Mouse (Mus musculus) megakaryocyte progenitor cell, adult 5-6 weeks (primary cell): ENCODE data around the gene Actn2. TPM values are rescaled to one million over a fixed set of nuclear protein-coding genes. Genes with fewer than 3 reads are reported as not detected.

ENCODE experiments used
- ATAC-seq: replicated peaks from 2 replicates; pipeline ENCODE4 v1.8.0; 2016; ENCODE audit warnings: mild to moderate bottlenecking, moderate TSS enrichment, inconsistent platforms; ENCODE audit not compliant: poor library complexity
- total RNA-seq, 2 experiments: library from RNA; stranded (forward) in 1 of 2; stranded (reverse) in 1 of 2; fragments of 157-497, 149-512 nt in 1 of 2; fragments of 200-1000 nt in 1 of 2; gene quantifications; 2 replicates each; pipeline versions ENCODE4 v1.2.3 to v1.2.4; 2015 to 2017

Actn2 gene
- total RNA-seq, 2 experiments from 2014 or later = 0.20 TPM; not detected in 1

DNA sequence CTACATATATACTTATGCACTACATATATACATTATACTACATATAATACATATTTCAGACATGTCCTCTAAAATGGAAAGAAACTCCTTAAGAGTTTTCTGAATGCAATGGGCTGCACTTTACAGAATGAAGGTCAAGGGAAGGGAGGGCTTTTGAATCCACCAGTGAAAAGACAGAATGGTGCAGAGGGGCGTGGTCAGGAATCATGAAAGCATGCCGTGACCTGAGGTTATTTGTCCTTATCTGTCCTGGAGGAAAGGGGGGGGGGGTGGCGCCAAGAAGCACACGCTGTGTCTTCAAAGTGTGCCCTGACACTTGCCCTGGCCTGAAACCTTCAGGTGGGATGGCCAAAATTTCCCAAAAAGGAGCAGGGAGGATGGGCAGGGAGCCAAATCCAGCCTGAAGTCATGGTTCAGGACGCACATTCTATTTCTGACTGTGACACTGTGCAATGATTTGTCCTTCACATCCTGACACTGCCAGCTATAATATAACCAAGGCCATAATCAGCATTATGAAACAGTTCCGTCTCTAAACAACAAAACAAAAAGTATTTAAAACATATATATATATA is 23.3 kb downstream of the Actn2 start:
- ATAC-seq = peak; percentile 42; the same call in 1 of the 2 replicates

DNA sequence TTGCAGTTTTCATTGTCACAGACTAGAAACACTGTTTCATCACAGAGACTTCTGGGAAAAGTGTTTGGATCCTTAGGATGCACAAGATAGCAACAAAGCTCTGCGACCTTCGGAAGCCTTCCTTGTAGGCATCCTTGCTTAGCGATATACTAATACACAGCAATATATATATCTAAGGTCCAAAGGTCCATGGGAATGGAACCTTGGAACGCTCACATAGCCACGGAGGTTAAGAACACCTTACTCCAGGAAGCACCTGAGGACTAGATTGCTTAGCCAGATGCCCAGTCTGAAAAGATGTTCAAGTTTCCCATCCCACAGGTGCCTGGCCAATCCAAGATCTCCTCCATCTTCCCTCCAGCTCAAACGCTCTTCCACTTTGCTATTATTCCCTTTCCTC is 26.4 kb downstream of the Actn2 start:
- no peak for ATAC-seq

DNA sequence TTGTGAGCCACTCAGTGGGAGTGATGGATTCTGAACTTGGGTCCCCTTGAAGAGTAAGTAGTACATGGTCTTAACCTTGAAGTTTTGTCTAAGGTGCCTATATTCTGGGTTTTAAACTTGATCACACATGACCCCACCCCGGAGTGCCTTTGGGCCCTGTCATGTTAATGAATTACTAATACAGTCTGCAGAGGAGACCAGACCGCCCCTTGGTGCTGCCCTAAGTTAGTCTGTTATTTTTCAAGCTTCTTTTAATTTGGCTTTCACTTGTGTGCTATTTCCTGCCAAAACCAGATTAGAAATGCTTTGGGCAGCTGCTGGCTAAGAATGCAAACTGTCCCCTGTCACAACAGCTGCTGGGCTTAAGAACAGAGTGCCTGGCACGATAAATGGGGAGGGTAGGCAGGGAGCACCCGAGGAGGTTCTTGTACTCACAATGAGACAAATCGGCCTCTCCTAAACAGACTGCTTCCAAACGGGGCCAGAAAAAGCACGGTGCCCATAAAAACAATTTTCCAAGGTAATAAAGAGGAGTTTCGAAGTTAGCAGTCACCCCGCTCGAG is 28.5 kb downstream of the Actn2 start:
- no peak for ATAC-seq

DNA sequence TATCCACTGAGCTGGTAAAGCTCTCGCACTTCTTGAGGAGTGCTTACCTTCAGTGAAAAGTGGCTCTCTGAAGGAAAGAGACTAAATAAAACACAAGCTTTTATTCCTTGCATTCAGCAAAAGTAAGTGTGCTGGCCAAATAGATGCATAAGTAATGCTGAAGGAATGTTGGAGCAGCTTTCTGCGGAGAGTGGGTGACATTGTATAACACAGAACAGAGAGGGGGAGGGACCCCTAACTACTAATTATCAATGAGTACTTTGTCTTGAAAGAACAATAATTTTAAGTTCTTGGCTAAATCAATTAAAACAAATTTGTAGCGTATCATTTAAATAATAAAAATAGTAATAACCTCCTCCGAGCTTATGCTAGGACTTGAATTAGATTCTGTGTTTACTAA is 29.2 kb downstream of the Actn2 start:
- ATAC-seq = no peak

DNA sequence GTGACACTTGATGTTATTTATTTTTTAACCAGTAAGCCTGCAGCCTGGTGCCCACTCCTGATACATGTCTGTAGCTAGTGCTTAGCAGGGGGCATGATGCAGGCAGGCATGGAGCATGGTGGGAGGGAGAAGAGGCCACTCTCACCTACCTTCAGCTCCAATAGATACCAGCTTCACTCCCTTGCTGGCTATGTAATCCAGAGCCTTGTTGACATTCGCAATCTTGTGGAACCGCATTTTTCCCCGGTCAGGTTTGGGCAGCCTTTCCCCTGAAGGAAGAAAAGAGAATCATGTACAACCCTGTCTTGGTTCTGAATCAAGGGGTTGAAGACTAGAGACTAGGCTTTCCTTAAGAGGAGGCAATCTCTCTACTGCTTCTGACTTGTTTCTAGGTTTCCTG is 31.1 kb downstream of the Actn2 start:
- ATAC-seq = no peak

DNA sequence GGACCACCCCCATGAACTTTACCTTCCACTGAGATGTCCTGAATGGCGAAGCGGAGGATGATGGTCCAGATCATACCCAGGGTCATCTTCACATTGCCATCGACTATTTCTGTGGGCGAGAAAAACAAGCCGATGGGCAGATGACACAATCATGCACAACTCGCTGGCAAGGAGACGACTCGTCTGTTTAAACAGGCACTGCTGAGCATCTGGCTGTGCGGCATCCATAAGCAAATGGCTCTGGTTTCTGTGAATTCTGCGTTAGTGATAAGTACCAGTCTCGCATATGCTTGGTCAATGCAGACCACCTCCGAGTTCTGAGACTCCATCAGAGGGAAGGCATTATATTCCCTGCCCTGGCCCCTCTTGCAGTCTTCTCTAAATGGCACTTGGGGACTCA is 31.7 kb downstream of the Actn2 start:
- no peak for ATAC-seq

DNA sequence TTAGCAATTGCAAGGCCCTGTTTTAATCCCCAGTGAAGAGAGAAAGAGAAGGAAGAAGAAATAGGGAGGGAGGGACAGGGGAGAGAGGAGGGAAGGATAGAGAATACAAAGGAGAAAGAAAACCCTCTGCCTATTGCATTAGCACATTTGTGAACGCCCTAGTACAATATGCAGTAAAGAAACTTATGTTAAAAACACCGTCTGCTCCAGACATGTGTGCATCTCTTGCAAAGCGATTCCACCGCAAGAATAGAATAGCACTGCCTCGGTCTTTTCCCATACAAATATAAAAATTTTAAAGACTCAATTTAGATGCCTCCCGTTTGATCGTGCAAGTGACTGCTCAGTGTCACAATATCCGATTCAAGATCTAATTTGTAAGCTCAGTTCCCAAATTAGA is 32.1 kb downstream of the Actn2 start:
- ATAC-seq = no peak

DNA sequence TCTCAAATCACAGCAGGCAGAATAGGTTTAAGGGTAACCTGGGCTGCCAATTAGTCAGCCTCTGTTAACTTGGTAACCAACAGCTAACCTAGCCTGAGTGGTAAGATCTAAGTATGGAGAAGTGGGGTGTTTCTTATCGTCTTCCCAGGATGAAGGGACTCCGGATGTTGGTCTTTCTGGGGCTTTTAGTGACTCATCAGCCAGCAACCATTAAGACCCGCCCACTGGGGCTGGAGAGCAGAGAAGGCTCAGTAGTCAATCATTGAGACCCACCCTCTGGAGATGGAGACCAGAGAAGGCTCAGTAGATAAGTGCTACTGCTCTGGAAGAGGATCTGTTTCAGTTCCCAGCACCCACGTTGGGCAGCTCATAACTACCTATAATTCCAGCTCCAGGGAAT is 33.3 kb downstream of the Actn2 start:
- no peak for ATAC-seq

DNA sequence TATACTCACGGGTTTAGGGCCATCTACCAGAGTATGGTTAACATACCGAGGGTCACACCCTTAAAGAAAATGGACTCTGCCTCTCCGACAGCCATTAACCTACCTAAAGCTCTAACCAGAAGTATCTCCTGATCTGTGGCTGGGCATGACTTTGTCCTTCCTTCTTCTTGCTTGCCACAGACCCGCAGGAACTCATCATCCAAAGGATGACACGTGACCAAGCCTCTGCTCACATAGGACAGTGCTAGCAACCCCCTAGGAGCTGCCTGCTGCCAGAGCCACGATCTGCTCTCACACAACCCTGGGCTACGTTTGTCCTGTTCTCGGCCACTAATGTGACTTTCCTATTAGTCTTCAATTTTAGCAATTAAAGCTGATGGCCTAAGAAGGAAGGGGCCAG is 35.0 kb downstream of the Actn2 start:
- ATAC-seq = 0 out of 2 replicates have a peak, but pooled peaks have one; percentile 29

DNA sequence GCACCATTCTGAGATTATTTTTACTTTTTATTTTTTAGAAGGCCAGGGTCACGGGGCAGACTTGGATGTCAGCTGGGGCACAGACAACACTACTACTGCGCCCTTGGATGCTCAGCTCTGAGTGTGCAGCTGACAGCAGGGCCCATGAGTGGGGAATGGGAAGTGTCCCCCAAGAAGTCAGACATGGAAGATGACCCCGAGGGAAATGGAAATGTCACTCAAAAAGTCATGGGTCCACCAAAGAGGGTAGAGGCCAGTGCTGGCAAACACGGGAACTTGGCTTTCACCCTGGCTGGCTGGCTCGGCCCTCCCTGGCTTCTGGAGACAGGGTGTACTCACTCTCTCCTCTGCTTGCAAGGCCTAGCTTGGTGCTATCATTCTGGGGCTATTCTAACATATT is 35.6 kb downstream of the Actn2 start:
- ATAC-seq = no peak

DNA sequence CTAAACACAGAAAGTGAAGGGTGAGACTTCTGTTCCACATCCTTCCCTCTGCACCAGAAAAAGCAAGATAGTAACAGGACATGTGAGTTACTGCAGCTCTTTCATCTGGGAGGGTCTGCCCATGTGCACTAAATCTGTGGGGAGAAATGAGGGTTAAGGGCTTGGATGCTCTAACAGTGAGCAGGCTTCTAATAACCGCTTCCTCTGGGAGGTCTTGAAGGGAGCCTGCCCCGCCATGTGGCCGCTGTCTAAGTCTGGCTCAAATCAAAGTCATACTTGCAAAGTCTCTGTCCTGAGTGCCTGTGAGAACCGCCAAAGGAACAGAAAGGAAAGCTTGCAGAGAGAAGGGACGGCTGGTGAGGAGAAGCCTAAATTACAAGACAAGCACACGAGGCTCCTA is 42.8 kb downstream of the Actn2 start:
- ATAC-seq = no peak

DNA sequence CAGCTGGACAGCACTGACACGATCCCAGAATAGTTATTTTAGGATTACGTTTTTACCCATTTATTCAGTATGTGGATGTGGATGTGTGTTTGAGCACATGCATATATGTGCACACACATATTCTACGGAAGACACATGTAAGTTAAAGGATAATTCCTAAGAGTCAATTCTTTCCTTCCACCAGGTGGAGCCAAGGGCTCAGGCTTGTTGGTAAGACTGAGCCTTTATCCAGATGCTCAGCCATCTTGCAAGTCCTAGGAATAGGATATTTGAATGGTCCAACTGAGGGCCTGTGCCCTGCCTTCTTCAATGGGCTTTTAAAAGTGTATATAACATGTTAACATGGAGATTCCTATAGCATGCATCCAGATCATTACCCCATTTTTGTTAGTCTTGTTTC is 43.9 kb downstream of the Actn2 start:
- ATAC-seq = peak; percentile 76

DNA sequence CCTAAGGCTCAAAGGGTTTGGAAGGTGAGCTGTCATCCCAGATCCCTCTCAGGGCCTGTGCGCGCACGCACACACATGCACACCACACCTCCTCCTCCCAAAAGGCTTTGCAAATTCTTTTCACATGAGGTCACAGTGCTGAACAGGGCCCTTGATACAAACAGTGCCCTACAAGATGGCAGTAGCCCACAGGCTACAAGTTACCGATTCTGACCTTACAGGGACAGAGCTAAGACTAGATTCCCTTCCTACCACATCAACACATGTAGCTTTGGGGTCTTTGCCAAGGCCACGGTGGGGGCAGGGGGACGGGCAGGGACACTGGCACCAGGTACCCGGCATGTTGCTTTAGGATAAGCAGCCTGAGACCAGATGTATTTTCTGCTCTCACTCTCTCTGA is 46.8 kb downstream of the Actn2 start:
- ATAC-seq = no peak

DNA sequence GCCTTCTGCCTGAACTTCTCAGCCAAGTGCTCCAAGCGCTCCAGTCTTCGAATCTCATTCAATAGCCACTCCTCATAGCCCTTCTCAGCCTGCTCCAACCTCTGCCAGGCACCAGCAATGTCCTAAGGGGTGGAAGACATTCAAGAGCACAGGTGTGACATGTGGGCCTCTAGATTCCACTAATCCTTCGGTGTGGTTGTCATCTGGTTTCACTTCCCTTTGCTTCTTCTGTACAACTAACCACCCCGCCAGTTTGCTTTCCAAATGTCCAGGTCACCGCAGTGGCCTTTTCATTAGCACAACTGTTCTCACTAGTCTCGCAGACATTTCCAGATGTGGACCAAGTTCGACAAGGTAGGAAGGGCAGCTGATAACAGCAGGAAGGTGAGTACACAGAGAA is 49.9 kb downstream of the Actn2 start:
- peak; percentile 48; the same call in 1 of the 2 replicates for ATAC-seq

DNA sequence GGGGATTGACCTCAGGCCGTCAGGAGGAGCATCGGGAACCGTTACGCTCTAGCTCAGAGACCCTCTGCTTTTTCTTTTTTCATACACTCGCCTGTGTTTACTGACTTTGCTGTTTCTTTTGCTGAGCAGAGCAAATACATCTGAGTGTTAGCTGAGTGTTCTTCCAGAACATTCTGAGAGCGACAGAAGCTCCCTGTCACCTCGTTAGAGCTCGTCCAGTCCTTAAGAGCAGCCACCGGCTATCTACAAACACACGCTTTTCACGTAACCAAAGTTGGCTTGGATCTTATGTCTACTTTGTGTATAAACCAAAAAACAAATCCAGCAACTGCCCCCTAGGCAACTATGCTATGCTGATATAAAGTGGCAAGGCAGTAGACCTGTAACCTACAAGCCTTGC is 56.0 kb downstream of the Actn2 start:
- ATAC-seq = no peak

DNA sequence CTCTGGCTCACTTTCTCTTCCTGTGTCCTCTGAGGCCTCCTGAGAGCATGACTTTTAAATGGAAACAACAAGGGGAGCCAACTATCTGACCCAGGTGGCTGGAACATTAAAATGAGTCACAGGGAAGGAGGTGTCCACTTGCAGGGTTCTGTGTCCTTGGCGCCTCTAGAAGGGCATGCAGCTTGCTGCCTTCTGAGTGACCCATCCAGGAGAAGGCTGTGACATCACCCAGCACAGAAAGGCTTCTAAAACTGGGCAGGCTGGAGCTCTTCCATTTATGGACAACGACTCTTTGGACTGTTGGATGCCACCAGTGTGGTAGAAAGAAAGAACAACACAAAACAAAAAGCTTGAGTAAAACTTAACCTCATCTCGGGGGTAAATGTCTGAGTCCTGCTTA is 56.7 kb downstream of the Actn2 start:
- no peak for ATAC-seq

DNA sequence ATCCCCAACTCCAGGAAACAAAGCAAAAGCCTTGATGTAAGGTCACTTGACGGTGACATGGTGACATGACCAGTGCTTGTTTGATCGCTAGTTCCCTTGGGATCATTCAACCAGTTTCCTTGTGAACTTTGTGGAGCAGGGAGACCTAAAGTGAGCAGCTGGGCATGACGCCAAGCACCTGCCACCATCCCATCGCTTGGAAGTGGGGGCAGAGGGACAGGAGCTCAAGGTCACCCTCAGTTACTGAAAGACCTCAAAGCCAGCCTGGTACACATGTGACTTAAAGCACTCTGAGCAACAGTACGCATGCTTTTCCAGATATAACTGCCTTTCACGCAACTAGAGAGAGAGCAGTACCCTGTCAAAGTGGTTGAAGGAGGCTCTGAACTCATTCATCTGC is 65.8 kb downstream of the Actn2 start:
- no peak for ATAC-seq

DNA sequence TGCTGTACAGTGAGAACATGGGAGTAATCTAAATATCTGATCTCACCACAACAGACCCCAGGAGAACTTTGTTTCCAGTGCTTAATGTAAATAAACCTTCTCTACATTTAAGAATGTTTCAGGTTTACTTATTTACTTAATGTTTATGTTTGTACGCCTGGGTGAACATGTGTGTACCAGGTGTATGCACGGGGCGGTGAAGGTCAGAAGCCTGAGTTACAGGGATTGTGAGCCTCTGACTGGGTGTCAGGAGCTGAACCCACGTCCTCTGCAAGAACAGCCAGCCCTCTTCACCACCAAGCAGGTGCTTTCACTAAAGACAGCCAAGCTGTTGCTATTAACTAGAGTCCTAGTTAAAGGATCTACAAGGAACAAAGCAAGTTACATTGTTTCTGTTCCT is 66.3 kb downstream of the Actn2 start:
- ATAC-seq = no peak

DNA sequence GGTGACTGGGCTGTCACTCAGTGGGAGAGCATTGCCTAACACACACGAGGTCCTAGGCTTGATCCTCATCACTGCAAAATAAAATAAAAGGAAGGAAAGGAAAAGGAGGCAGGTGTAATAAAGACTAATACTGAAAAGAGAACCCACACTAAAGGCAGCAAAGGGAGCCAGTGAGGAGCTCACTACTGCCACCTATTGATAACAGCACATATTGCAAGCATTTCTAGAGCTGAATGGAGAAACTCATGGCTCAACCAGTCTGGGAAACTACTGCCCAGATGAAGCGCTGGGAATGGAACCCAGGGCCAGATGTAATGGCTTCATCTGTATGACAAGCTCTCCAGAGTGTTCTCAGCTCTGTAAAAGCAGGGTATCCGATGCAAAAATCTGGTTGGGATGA is 67.6 kb downstream of the Actn2 start:
- ATAC-seq = peak; percentile 97

DNA sequence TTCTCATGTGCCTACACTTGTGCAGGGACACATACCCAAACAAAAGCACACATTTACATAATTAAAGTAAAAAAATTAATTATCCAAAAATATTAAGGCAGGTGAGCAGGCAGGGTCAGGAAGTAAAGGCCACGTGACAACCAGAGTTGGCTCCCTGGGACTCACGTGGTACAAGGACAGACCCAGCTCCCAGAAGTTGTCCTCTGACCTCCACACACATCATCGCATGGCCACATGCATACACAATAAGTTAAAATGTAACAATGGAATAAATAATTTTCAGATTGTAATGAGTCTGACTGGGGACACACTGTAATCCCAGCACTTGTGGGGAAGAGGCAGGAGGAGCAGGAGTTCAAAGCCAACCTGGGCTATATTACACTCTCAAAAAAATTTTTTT is 72.6 kb downstream of the Actn2 start:
- no peak for ATAC-seq

DNA sequence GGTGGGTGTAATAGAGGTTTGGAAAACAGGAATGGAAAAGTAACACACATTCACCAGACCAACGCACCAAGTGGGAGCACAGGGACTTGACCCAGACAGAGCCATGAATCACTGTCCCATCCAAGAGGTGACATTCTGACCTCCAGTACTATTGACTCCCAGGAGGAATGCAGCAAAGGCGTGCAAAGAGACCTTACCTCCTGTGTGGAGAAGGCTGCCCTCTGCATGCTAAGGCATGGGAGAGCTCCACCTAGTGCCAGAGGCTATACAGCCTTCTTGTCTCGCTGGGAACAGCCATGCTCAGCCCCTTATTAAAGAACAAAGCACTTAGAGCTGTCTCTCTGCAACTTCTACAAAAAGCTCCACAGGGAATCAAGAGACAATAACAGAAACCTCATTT is 73.5 kb downstream of the Actn2 start:
- peak; percentile 57; the same call in 1 of the 2 replicates for ATAC-seq

DNA sequence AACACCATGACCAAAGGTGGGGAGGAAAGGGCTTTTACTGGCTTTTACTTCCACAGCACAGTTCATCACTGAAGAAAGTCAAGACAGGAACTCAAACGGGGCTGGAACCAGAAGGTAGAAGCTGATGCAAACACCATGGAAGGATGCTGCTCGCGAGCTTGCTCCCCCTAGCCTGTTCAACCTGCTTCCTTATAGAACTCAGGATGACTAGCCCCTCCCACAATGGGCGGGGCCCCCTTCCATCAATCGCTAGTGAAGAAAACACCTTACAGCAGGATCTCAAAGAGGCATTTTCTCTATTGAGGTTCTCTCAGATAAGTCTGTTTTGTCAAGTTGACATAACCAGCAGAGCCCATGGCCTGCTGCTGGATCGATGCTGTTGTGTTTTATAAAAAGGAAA is 76.6 kb downstream of the Actn2 start:
- no peak for ATAC-seq

DNA sequence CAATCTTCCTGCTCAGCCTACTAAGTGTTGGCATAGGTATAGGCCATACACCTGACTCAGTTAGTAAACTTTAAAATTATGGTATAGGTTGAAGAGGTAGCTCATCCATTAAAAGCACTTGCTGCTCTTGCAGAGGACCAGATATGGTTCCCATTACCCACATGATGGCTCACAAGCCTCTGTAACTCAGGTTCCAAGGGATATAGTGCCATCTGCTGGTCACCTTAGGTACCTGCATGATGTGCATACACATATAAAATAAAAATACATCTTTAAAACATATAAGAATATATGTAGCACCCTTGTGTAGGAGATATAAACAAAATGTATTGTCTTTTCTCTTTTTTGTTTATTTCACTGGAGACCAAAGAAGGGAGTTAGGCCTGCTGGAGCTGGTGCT is 79.1 kb downstream of the Actn2 start:
- ATAC-seq = no peak
